Mouse (Mus musculus) thymus, adult 2 months (tissue): ENCODE measurements at regions not wholly inside any gene's neighbourhood (a gene's known extent, or its start where the extent isn't known, plus 50 kb on each side); places are given as distances from the start of the nearest gene placed in this dataset.

Experiments
- CTCF ChIP-seq: fragments of 200-500 bp; IDR thresholded peaks from 2 replicates; pipeline ENCODE4 v1.5.1; 2012; ENCODE audit warnings: mild to moderate bottlenecking, control low read depth, low read length, moderate library complexity, borderline replicate concordance; ENCODE audit not compliant: control insufficient read depth, poor library complexity, insufficient read depth; ENCODE audit errors: extremely low read depth
- POLR2A ChIP-seq: fragments of 200-500 bp; IDR thresholded peaks from 2 replicates; pipeline ENCODE4 v1.6.1; 2012; ENCODE audit warnings: mild to moderate bottlenecking, low read length, control low read depth, moderate library complexity; ENCODE audit not compliant: control insufficient read depth, poor library complexity, insufficient read depth; ENCODE audit errors: extremely low read depth

DNA sequence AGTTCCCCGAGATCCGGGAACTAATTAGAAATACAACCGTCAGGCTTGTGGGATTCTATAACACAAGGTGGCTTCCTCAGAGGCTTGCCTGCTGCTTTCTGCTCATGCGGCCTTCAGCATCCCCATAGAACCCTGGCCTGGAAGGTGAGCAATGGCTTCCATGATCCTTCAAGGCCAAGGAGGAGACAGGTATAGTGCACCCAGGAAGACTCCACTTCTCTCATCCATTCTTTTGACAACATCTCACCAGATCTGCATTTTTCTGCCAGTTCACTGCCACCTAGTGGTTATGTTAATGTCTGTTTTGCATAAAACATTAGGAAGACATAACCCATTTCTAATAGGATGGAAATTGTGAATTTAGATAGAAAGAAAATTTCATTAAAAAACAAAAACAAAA is 107.2 kb upstream of the L3mbtl4 start:
- TF ChIP-seq CTCF, result no peak
- TF ChIP-seq POLR2A, result no peak
